Mouse (Mus musculus) small intestine, adult 2 months (tissue): Measurements from ENCODE around the gene Dot1l.

Source experiments
- CTCF ChIP-seq: fragments of 200-500 bp; IDR thresholded peaks from 2 replicates; pipeline ENCODE4 v1.5.1; 2012; ENCODE audit warnings: low read depth, mild to moderate bottlenecking, control low read depth, inconsistent platforms, low read length, moderate library complexity, mixed read lengths; ENCODE audit not compliant: insufficient replicate concordance, insufficient read length; ENCODE audit errors: extremely low read depth
- POLR2A ChIP-seq: fragments of 200-500 bp; IDR thresholded peaks from 2 replicates; pipeline ENCODE4 v1.6.1; 2012; ENCODE audit warnings: low read depth, mild to moderate bottlenecking, control low read depth, inconsistent platforms, low read length, moderate library complexity

GRCm38 (mm10) chr10:80785963-80786362 lies 31.0 kb downstream of the Dot1l start:
- TF ChIP-seq CTCF (no peak), POLR2A (no peak)
